Mouse (Mus musculus): ENCODE data around the gene Grk4. TPM values are rescaled to one million over a fixed set of nuclear protein-coding genes. Genes with fewer than 3 reads are reported as not detected.
A peak's percentile ranks its signal among the peaks of the same experiment; 100 is the strongest.

The Grk4 gene
- polyA plus RNA-seq, 1 experiment from 2014 or later: 2.3 TPM

GRCm38 (mm10) chr5:34761509-34761908, 101.3 kb downstream of the Grk4 start, which contains the start of gene Htt:
Htt (plus strand) TSS chr5:34761740.
- Histone ChIP-seq H3K27me3 (ENCODE audit: insufficient read depth, low read length) (no peaks in the 10 kb centered on the region), H3K27ac (ENCODE audit: low read length) (peak within 1 kb of the TSS; percentile 93), H3K4me3 (ENCODE audit: low read length) (peak within 1 kb of the TSS; percentile 99), H3K4me2 (replicated peaks; ENCODE audit: low read depth, low read length) (peak within 1 kb of the TSS; percentile 81), H3K9me3 (ENCODE audit: low read length) (no peaks in the 10 kb centered on the region), H3K4me1 (ENCODE audit: insufficient read depth, low read length) (peaks cover 11% of the 10 kb centered on the region; the same call in 1 of the 2 replicates), H3K9ac (replicated peaks; ENCODE audit: low read length) (peak within 1 kb of the TSS; percentile 98), H3K36me3 (ENCODE audit: insufficient read depth, low read length) (no peaks in the 10 kb centered on the region)
- under 1% methylated on average over 35 of the region's 35 CpGs for WGBS
- ATAC-seq (ENCODE audit: low FRiP score, low TSS enrichment): peak; percentile 98

GRCm38 (mm10) chr5:34761934-34762611, 101.9 kb downstream of the Grk4 start:
- Histone ChIP-seq H3K27me3 (ENCODE audit: insufficient read depth, low read length) (no peaks in the 10 kb centered on the region), H3K4me1 (ENCODE audit: insufficient read depth, low read length) (peaks cover 11% of the 10 kb centered on the region; the same call in 1 of the 2 replicates), H3K27ac (ENCODE audit: low read length) (peak overlapping the region; percentile 93), H3K9me3 (ENCODE audit: low read length) (no peaks in the 10 kb centered on the region), H3K36me3 (ENCODE audit: insufficient read depth, low read length) (no peaks in the 10 kb centered on the region), H3K4me2 (replicated peaks; ENCODE audit: low read depth, low read length) (peak overlapping the region; percentile 81), H3K9ac (replicated peaks; ENCODE audit: low read length) (peak overlapping the region; percentile 98), H3K4me3 (ENCODE audit: low read length) (peak overlapping the region; percentile 99)
- ATAC-seq (ENCODE audit: low FRiP score, low TSS enrichment): peak; percentile 77
- WGBS: under 1% methylated on average over 46 of the region's 54 CpGs

- ATAC-seq (ENCODE audit: low FRiP score, low TSS enrichment): no peak
- H3K4me1 ChIP-seq (ENCODE audit: insufficient read depth, low read length): 0 out of 2 replicates have a peak, but pooled peaks cover 3% of the 10 kb centered on the region
- H3K27me3 ChIP-seq (ENCODE audit: insufficient read depth, low read length): no peaks in the 10 kb centered on the region
- no peak overlapping the region for H3K27ac ChIP-seq (ENCODE audit: low read length)
- no peak overlapping the region for H3K4me2 ChIP-seq (replicated peaks; ENCODE audit: low read depth, low read length)
- no peak overlapping the region for H3K4me3 ChIP-seq (ENCODE audit: low read length)
- H3K9ac ChIP-seq (replicated peaks; ENCODE audit: low read length): no peak overlapping the region
- H3K36me3 ChIP-seq (ENCODE audit: insufficient read depth, low read length): no peaks in the 10 kb centered on the region
- no peaks in the 10 kb centered on the region for H3K9me3 ChIP-seq (ENCODE audit: low read length)
- WGBS: 91% methylated on average over 3 of the region's 3 CpGs
Observed at GRCm38 (mm10) chr5:34771818-34772217, 111.6 kb downstream of the Grk4 start.

GRCm38 (mm10) chr5:34772696-34773245, 112.6 kb downstream of the Grk4 start:
- 89% methylated on average over 4 of the region's 4 CpGs for WGBS
- no peak overlapping the region for H3K27ac ChIP-seq (ENCODE audit: low read length)
- no peak overlapping the region for H3K4me3 ChIP-seq (ENCODE audit: low read length)
- H3K27me3 ChIP-seq (ENCODE audit: insufficient read depth, low read length): no peaks in the 10 kb centered on the region
- H3K36me3 ChIP-seq (ENCODE audit: insufficient read depth, low read length): no peaks in the 10 kb centered on the region
- H3K9ac ChIP-seq (replicated peaks; ENCODE audit: low read length): no peak overlapping the region
- no peak overlapping the region for H3K4me2 ChIP-seq (replicated peaks; ENCODE audit: low read depth, low read length)
- no peak for ATAC-seq (ENCODE audit: low FRiP score, low TSS enrichment)
- 0 out of 2 replicates have a peak, but pooled peaks cover 3% of the 10 kb centered on the region for H3K4me1 ChIP-seq (ENCODE audit: insufficient read depth, low read length)
- no peaks in the 10 kb centered on the region for H3K9me3 ChIP-seq (ENCODE audit: low read length)

DNA sequence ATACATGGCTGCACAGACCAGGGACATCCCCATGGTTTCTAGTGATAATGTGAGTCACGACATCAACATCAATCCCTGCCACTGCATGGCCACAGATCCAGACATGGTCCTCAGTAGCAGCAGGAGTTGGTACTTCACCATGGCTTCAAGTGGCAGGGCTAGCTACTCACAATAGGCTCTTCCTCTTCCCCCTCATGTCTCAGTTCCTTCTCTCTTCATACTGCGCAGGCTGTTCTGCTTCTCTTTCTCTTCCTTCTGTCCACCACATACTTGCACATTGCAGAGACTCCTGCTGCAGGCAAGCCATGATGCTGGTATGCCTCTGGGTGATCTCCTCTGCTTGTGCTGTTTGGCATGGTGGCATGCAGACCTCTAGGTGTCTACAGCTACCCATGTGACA, 113.2 kb downstream of the Grk4 start:
- no peak overlapping the region for H3K4me3 ChIP-seq (ENCODE audit: low read length)
- H3K9me3 ChIP-seq (ENCODE audit: low read length): no peaks in the 10 kb centered on the region
- no peak overlapping the region for H3K9ac ChIP-seq (replicated peaks; ENCODE audit: low read length)
- no peaks in the 10 kb centered on the region for H3K27me3 ChIP-seq (ENCODE audit: insufficient read depth, low read length)
- H3K4me1 ChIP-seq (ENCODE audit: insufficient read depth, low read length): 0 out of 2 replicates have a peak, but pooled peaks cover 3% of the 10 kb centered on the region
- no peak overlapping the region for H3K27ac ChIP-seq (ENCODE audit: low read length)
- no peak overlapping the region for H3K4me2 ChIP-seq (replicated peaks; ENCODE audit: low read depth, low read length)
- WGBS: 96% methylated on average over 2 of the region's 2 CpGs
- no peak for ATAC-seq (ENCODE audit: low FRiP score, low TSS enrichment)
- no peaks in the 10 kb centered on the region for H3K36me3 ChIP-seq (ENCODE audit: insufficient read depth, low read length)

DNA sequence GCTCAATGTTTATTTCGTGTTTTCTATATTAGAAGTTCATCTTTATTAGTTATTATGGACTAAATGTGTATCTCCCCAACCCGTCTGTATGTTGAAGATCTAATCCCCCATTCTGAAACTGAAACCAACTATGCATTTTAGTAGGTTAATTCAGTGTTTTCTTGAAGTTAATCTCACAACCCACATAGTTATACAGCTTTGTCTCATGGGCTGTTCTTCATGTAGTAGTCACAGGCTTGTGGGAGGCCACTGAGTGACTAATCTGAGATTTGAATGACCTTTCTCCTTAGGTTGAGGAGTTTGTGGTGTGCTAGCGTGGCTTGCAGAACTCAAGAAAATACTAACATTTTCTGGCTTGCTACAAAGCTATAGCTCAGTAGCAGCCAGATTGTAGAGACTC, 124.8 kb downstream of the Grk4 start:
- ATAC-seq (ENCODE audit: low FRiP score, low TSS enrichment): no peak
- Histone ChIP-seq H3K9ac (replicated peaks; ENCODE audit: low read length) (no peak overlapping the region), H3K4me2 (replicated peaks; ENCODE audit: low read depth, low read length) (no peak overlapping the region), H3K4me1 (ENCODE audit: insufficient read depth, low read length) (0 out of 2 replicates have a peak, but pooled peaks cover under 1% of the 10 kb centered on the region), H3K27ac (ENCODE audit: low read length) (no peak overlapping the region), H3K4me3 (ENCODE audit: low read length) (no peak overlapping the region), H3K36me3 (ENCODE audit: insufficient read depth, low read length) (no peaks in the 10 kb centered on the region), H3K27me3 (ENCODE audit: insufficient read depth, low read length) (no peaks in the 10 kb centered on the region), H3K9me3 (ENCODE audit: low read length) (no peaks in the 10 kb centered on the region)
- 88% methylated on average over 3 of the region's 3 CpGs for WGBS

GRCm38 (mm10) chr5:34791141-34791540, 131.0 kb downstream of the Grk4 start:
- WGBS: 91% methylated on average over 2 of the region's 2 CpGs
- ATAC-seq (ENCODE audit: low FRiP score, low TSS enrichment): no peak
- Histone ChIP-seq H3K4me3 (ENCODE audit: low read length) (no peak overlapping the region), H3K4me1 (ENCODE audit: insufficient read depth, low read length) (no peaks in the 10 kb centered on the region), H3K9me3 (ENCODE audit: low read length) (no peaks in the 10 kb centered on the region), H3K36me3 (ENCODE audit: insufficient read depth, low read length) (peaks cover 19% of the 10 kb centered on the region; the same call in 1 of the 2 replicates), H3K9ac (replicated peaks; ENCODE audit: low read length) (no peak overlapping the region), H3K27ac (ENCODE audit: low read length) (no peak overlapping the region), H3K4me2 (replicated peaks; ENCODE audit: low read depth, low read length) (no peak overlapping the region), H3K27me3 (ENCODE audit: insufficient read depth, low read length) (no peaks in the 10 kb centered on the region)

GRCm38 (mm10) chr5:34800292-34800953, 140.2 kb downstream of the Grk4 start:
- WGBS: 90% methylated on average over 5 of the region's 5 CpGs
- no peaks in the 10 kb centered on the region for H3K4me1 ChIP-seq (ENCODE audit: insufficient read depth, low read length)
- peaks cover 26% of the 10 kb centered on the region for H3K36me3 ChIP-seq (ENCODE audit: insufficient read depth, low read length)
- H3K4me3 ChIP-seq (ENCODE audit: low read length): no peak overlapping the region
- no peak overlapping the region for H3K4me2 ChIP-seq (replicated peaks; ENCODE audit: low read depth, low read length)
- H3K9me3 ChIP-seq (ENCODE audit: low read length): no peaks in the 10 kb centered on the region
- no peaks in the 10 kb centered on the region for H3K27me3 ChIP-seq (ENCODE audit: insufficient read depth, low read length)
- ATAC-seq (ENCODE audit: low FRiP score, low TSS enrichment): no peak
- no peak overlapping the region for H3K9ac ChIP-seq (replicated peaks; ENCODE audit: low read length)
- no peak overlapping the region for H3K27ac ChIP-seq (ENCODE audit: low read length)

All from kidney, embryonic 16.5 days (tissue).